Mouse (Mus musculus): ENCODE results near the gene Vhl. TPM values are rescaled to one million over a fixed set of nuclear protein-coding genes. Genes with fewer than 3 reads are reported as not detected.

The Vhl gene
- 5.9 and 7.4 TPM in 2 replicates for polyA plus RNA-seq (2012; rRNA removed)

GRCm38 (mm10) chr6:113623941-113624751 lies at the start of gene Vhl:
Gene Vhl (plus strand): TSS chr6:113623959.

GRCm38 (mm10) chr6:113600543-113601139 lies 23.1 kb upstream of the Vhl start, which contains the start of gene Fancd2os:
Gene Fancd2os (minus strand): TSS chr6:113600715.

GRCm38 (mm10) chr6:113604432-113605223 lies 19.1 kb upstream of the Vhl start, which contains the start of gene Brk1:
Gene Brk1 (plus strand): TSS chr6:113604772.

GRCm38 (mm10) chr6:113638302-113639040 lies 14.7 kb downstream of the Vhl start, which contains the start of gene Irak2:
Gene Irak2 (plus strand): TSS chr6:113638467.

Other genes with a start within 250 kb of the Vhl start
- 8.9 and 9.7 TPM in 2 replicates for gene Tada3, start 246.1 kb upstream of the Vhl start, polyA plus RNA-seq (2012; rRNA removed)
- gene Arpc4, start 245.8 kb upstream of the Vhl start, polyA plus RNA-seq (2012; rRNA removed): 44.5 and 50.4 TPM in 2 replicates
- 2.1 and 3.1 TPM in 2 replicates for gene Ttll3, start 234.7 kb upstream of the Vhl start, polyA plus RNA-seq (2012; rRNA removed)
- 19.9 and 20.2 TPM in 2 replicates for gene Rpusd3, start 204.6 kb upstream of the Vhl start, polyA plus RNA-seq (2012; rRNA removed)
- 0.21 and 0.44 TPM in 2 replicates for gene Cidec, start 188.2 kb upstream of the Vhl start, polyA plus RNA-seq (2012; rRNA removed)
- 27.7 and 29.5 TPM in 2 replicates for gene Jagn1, start 181.4 kb upstream of the Vhl start, polyA plus RNA-seq (2012; rRNA removed)
- 0.34 and 0.35 TPM in 2 replicates for gene Il17re, start 165.5 kb upstream of the Vhl start, polyA plus RNA-seq (2012; rRNA removed)
- 12.2 and 12.6 TPM in 2 replicates for gene Il17rc, start 152.5 kb upstream of the Vhl start, polyA plus RNA-seq (2012; rRNA removed)
- 6.6 and 7.4 TPM in 2 replicates for gene Creld1, start 140.7 kb upstream of the Vhl start, polyA plus RNA-seq (2012; rRNA removed)
- 0.01 TPM in 1 of 2 replicates, not detected in the other for gene Prrt3, start 122.0 kb upstream of the Vhl start, polyA plus RNA-seq (2012; rRNA removed)
- 24.7 and 25.0 TPM in 2 replicates for gene Emc3, start 92.3 kb upstream of the Vhl start, polyA plus RNA-seq (2012; rRNA removed)
- gene Fancd2, start 92.3 kb upstream of the Vhl start, polyA plus RNA-seq (2012; rRNA removed): 4.0 and 4.2 TPM in 2 replicates
- gene Fancd2os, start 23.2 kb upstream of the Vhl start, polyA plus RNA-seq (2012; rRNA removed): not detected in 2 replicates
- gene Brk1, start 19.2 kb upstream of the Vhl start, polyA plus RNA-seq (2012; rRNA removed): 75.9 and 79.8 TPM in 2 replicates
- gene Irak2, start 14.5 kb downstream of the Vhl start, polyA plus RNA-seq (2012; rRNA removed): 21.6 and 22.6 TPM in 2 replicates
- 10.8 and 11.6 TPM in 2 replicates for gene Tatdn2, start 73.1 kb downstream of the Vhl start, polyA plus RNA-seq (2012; rRNA removed)
- gene Ghrl, start 95.9 kb downstream of the Vhl start, polyA plus RNA-seq (2012; rRNA removed): 0.20 TPM in 1 of 2 replicates, not detected in the other
- gene Sec13, start 116.8 kb downstream of the Vhl start, polyA plus RNA-seq (2012; rRNA removed): 93.8 and 96.0 TPM in 2 replicates